Mouse (Mus musculus) limb, embryonic 12.5 days (tissue): Measurements from ENCODE around the gene Angptl2. TPM values are rescaled to one million over a fixed set of nuclear protein-coding genes. Genes with fewer than 3 reads are reported as not detected.

Source experiments
- ATAC-seq: fragments of 200-750 bp; cut with Nextera tagmentation; 2 replicates; pipeline ENCODE4 v1.8.0; 2017; ENCODE audit warnings: low read depth, moderate TSS enrichment; ENCODE audit not compliant: insufficient number of reproducible peaks, insufficient read depth, low FRiP score, low TSS enrichment
- H3K27ac ChIP-seq: fragments of 300-500 bp; sonication (generic); 2 replicates; pipeline ENCODE4 v1.5.1; 2016; ENCODE audit warnings: mild to moderate bottlenecking, moderate library complexity
- H3K27me3 ChIP-seq: fragments of 300-500 bp; sonication (generic); 2 replicates; pipeline ENCODE4 v1.6.1; 2016; ENCODE audit warnings: mild to moderate bottlenecking, moderate library complexity
- H3K36me3 ChIP-seq: fragments of 300-500 bp; sonication (generic); 2 replicates; pipeline ENCODE4 v1.6.1; 2016; ENCODE audit warnings: mild to moderate bottlenecking, moderate library complexity
- H3K4me1 ChIP-seq: fragments of 300-500 bp; sonication (generic); replicated peaks from 2 replicates; pipeline ENCODE4 v1.6.1; 2016
- H3K4me2 ChIP-seq: fragments of 300-500 bp; sonication (generic); 2 replicates; pipeline ENCODE4 v1.6.1; 2016; ENCODE audit warnings: mild to moderate bottlenecking, moderate library complexity
- H3K4me3 ChIP-seq: fragments of 300-500 bp; sonication (generic); replicated peaks from 2 replicates; pipeline ENCODE4 v1.5.1; 2016; ENCODE audit warnings: mild to moderate bottlenecking
- H3K9ac ChIP-seq: fragments of 300-500 bp; sonication (generic); replicated peaks from 2 replicates; pipeline ENCODE4 v1.6.1; 2016; ENCODE audit warnings: mild to moderate bottlenecking, moderate library complexity
- H3K9me3 ChIP-seq: fragments of 300-500 bp; sonication (generic); 2 replicates; pipeline ENCODE4 v1.6.1; 2016; ENCODE audit warnings: mild to moderate bottlenecking, moderate library complexity
- WGBS: fragments of 180-500 bp; shearing (Covaris S2); methylation state at CpG from one replicate; pipeline ENCODE4 v1.1.7; 2016; 5-methylcytosine and 5-hydroxymethylcytosine counted together
- polyA plus RNA-seq: library from polyadenylated mRNA; unstranded; fragments of >200 nt; fragmentation: Nextera tagmentation; extraction: Ambion mirVana; gene quantifications from 2 replicates; pipeline ENCODE4 v1.2.1, GENCODE M21; 2016

Gene Angptl2
- polyA plus RNA-seq, 1 experiment from 2014 or later = 54.7 TPM

DNA sequence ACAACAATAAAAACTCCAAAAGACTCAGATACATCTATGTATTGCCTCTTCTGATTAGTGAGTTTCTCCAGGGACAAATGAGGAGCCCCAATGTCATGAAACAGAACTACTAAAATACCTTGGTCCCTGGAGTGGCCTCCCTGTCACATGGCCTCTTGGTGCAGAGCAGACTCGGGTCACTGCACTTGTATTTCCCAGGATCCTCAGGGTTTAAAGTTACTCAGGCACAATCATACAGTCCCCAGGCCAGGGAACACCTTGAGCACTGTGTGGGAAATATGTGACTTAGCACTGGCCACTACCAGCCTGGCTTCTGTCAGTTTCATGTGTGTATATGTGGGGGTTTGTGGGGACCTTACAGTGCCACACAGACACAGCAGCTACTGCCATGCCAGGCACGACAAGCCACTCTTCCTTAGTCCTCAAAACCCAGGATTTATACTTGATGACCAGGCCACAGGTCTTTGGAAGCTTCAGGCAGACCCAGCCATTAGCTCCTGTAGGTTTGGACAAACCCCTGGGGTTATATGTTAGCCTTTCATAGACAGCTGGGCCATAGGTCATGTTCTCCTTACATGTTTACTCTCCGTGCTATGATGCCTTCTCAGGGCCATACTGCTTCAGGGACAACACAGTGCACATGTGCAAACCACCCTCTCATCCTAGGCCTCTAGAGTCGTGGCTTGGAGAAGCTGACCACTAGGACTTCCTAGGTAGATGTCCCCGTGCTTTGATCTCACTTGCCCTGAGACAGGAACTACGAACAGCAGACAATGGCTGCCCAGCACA, 17.1 kb downstream of the Angptl2 start:
- no peak overlapping the region for H3K9ac ChIP-seq
- peaks cover 88% of the 10 kb centered on the region for H3K36me3 ChIP-seq
- peaks cover 6% of the 10 kb centered on the region; the same call in 1 of the 2 replicates for H3K4me1 ChIP-seq
- H3K4me3 ChIP-seq = no peak overlapping the region
- no peaks in the 10 kb centered on the region for H3K9me3 ChIP-seq
- H3K4me2 ChIP-seq = no peak overlapping the region
- no peak for ATAC-seq
- no peak overlapping the region for H3K27ac ChIP-seq
- no peaks in the 10 kb centered on the region for H3K27me3 ChIP-seq
- 78% methylated on average over 6 of the region's 6 CpGs for WGBS

DNA sequence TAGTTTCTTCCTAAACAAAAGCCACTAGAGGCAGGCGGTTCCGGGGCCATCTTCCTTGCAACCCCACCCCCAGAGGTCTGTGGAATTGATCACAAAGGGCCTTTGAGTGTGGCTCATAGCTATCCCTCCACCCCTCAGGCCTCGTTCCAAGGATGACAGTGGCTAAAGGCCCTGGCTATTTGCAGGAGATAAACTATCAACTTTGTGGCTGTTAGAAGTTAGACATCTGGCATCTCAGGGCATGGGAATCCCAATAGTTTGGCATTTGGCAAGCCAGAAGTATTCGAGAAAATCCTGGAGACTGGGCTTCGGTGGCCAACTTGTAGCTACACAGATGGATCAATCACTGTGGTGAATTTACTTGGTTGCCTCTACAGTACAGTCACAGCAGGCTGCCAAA, 18.0 kb downstream of the Angptl2 start:
- Histone ChIP-seq H3K27me3 (no peaks in the 10 kb centered on the region), H3K27ac (no peak overlapping the region), H3K9me3 (no peaks in the 10 kb centered on the region), H3K9ac (no peak overlapping the region), H3K4me2 (no peak overlapping the region), H3K4me1 (peaks cover 6% of the 10 kb centered on the region; the same call in 1 of the 2 replicates), H3K4me3 (no peak overlapping the region), H3K36me3 (peaks cover 87% of the 10 kb centered on the region)
- ATAC-seq = no peak
- WGBS = 85% methylated on average over 5 of the region's 5 CpGs

DNA sequence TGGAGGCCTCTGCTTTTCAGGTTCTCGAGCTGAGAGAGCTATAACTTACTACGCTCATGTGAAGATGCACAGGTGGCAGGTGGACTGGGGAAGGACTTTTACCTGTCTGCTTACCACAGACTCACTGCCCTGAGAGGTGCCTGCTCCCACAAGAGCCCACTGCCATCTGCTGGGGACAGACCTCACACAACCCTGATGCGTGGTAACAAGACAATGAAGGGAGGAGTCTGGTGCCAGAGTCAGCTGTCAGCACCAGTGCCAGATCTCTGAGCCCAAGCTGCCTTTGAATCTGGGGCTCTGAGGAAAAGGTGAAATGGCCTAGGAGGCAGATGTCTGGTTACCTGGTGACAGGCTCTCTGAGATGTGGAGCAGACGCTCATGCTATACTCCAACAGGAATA, 19.0 kb downstream of the Angptl2 start:
- no peak overlapping the region for H3K4me3 ChIP-seq
- H3K9ac ChIP-seq = no peak overlapping the region
- H3K4me2 ChIP-seq = no peak overlapping the region
- no peak for ATAC-seq
- peaks cover 83% of the 10 kb centered on the region for H3K36me3 ChIP-seq
- H3K9me3 ChIP-seq = no peaks in the 10 kb centered on the region
- WGBS = 88% methylated on average over 4 of the region's 4 CpGs
- no peak overlapping the region for H3K27ac ChIP-seq
- H3K4me1 ChIP-seq = peaks cover 6% of the 10 kb centered on the region; the same call in 1 of the 2 replicates
- no peaks in the 10 kb centered on the region for H3K27me3 ChIP-seq

DNA sequence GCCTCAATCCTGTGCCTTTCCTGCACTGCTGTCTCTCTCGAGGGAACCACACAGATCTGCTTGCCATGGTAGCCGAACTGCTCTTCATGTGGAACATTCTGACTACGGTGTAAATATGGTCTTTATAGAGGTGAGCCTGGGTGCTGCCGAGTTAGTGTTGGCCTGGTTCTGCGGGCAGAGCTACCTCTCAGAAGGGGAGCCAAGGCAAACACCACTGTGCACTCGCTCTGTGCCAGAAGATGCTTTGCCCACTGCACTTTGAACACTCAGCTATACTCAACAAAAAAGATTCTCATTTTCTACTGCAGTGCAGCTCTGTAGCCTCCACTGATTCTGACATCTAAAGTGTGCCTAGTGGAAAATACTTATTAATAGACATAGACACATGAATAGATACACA, 21.7 kb downstream of the Angptl2 start:
- Histone ChIP-seq H3K9me3 (no peaks in the 10 kb centered on the region), H3K36me3 (peaks cover 76% of the 10 kb centered on the region), H3K4me2 (no peak overlapping the region), H3K9ac (no peak overlapping the region), H3K27ac (no peak overlapping the region), H3K27me3 (no peaks in the 10 kb centered on the region), H3K4me1 (peaks cover 3% of the 10 kb centered on the region; the same call in 1 of the 2 replicates), H3K4me3 (no peak overlapping the region)
- WGBS = 91% methylated on average over 6 of the region's 6 CpGs
- ATAC-seq = no peak

DNA sequence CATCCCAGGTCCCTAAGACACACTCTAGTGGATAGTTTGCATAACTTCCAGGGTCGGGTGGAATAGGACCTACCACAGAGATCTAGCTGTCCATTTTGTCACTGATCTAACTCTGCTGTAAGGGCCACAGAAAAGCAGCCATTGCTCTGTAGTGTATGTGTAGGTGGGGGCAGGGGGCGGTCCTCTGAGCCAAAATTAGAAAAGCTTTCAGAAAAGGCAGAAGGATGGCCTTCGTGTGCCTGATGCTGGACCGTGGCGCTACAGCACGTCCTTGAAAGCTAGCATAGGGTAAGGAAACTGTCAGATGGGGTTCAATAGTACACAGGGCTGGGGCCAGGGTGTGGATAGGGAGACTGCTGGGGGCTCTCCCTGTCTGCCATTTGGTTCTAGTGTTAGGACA, 29.0 kb downstream of the Angptl2 start:
- WGBS = 89% methylated on average over 6 of the region's 6 CpGs
- H3K27ac ChIP-seq = no peak overlapping the region
- peaks cover 81% of the 10 kb centered on the region for H3K36me3 ChIP-seq
- H3K9ac ChIP-seq = no peak overlapping the region
- no peak overlapping the region for H3K4me2 ChIP-seq
- no peaks in the 10 kb centered on the region for H3K9me3 ChIP-seq
- no peak overlapping the region for H3K4me3 ChIP-seq
- ATAC-seq = no peak
- H3K4me1 ChIP-seq = 0 out of 2 replicates have a peak, but pooled peaks cover 3% of the 10 kb centered on the region
- H3K27me3 ChIP-seq = no peaks in the 10 kb centered on the region

DNA sequence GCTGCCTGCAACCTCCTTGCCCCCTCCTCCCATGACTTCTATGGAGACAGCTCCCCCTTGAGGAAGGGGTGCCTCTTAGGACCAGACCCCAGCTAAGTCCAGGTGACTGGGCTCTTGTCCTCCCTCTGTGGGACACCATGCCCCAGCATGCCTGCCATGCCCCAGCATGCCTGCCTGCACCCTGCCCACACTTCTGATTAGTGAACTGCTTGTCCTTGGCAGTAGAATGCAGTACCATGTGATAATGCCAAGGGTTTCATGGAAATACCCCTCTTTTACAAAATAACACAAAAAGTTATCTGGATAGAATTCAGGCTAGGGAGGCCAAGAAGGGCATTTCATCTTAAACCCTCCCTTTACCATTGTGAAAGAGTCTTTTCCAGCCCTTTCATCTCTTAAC, 29.5 kb downstream of the Angptl2 start:
- Histone ChIP-seq H3K4me1 (peaks cover 7% of the 10 kb centered on the region; the same call in 1 of the 2 replicates), H3K36me3 (peaks cover 81% of the 10 kb centered on the region), H3K27me3 (no peaks in the 10 kb centered on the region), H3K9me3 (no peaks in the 10 kb centered on the region), H3K4me3 (no peak overlapping the region), H3K4me2 (no peak overlapping the region), H3K27ac (no peak overlapping the region), H3K9ac (no peak overlapping the region)
- ATAC-seq = no peak

DNA sequence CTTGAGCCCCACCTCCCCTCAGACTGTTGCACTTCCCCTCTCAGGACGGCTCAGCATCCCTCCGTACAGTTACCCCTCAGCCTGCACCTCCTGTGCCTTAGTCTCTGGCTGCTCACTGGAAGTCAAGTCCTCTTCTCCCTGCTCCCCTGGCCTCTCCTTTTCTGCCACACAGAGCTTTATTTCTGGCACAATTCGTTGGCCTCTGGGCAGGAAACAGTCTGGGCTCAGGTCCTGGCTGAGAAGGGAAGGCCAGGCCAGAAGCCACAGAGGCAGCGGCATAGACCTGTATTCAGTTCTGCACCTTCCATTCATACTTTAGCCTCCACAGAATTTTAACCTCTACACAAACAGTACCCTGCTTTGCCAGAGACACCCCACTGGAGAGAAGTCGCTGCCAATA, 31.0 kb downstream of the Angptl2 start:
- 82% methylated on average over 5 of the region's 5 CpGs for WGBS
- Histone ChIP-seq H3K9me3 (no peaks in the 10 kb centered on the region), H3K4me2 (no peak overlapping the region), H3K9ac (no peak overlapping the region), H3K27me3 (no peaks in the 10 kb centered on the region), H3K4me3 (no peak overlapping the region), H3K36me3 (peaks cover 73% of the 10 kb centered on the region), H3K4me1 (peaks cover 13% of the 10 kb centered on the region; the same call in 1 of the 2 replicates), H3K27ac (no peak overlapping the region)
- no peak for ATAC-seq

DNA sequence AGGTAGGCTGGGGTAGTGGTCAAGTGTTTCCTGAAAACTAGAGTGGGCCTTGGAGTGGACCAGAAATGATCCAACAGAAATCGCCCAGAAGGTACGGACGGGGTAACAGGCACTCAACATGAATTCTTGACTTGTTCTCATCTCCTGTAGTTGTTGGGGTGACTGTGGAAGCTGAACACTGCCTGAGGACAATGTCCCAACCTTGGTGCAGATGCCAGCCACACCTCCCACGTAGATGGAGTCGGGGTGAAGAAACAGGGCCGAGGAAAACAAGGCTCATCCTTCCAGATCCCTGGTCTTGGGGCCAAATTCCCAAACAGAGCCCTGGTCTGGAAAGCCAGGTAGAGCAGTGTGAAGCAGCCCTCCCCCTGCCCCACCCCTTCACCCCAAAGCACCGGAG, 32.7 kb downstream of the Angptl2 start:
- peaks cover 16% of the 10 kb centered on the region for H3K4me1 ChIP-seq
- H3K27me3 ChIP-seq = no peaks in the 10 kb centered on the region
- no peak for ATAC-seq
- no peaks in the 10 kb centered on the region for H3K9me3 ChIP-seq
- WGBS = 89% methylated on average over 7 of the region's 7 CpGs
- no peak overlapping the region for H3K4me3 ChIP-seq
- H3K9ac ChIP-seq = no peak overlapping the region
- H3K4me2 ChIP-seq = no peak overlapping the region
- no peak overlapping the region for H3K27ac ChIP-seq
- H3K36me3 ChIP-seq = peaks cover 56% of the 10 kb centered on the region

DNA sequence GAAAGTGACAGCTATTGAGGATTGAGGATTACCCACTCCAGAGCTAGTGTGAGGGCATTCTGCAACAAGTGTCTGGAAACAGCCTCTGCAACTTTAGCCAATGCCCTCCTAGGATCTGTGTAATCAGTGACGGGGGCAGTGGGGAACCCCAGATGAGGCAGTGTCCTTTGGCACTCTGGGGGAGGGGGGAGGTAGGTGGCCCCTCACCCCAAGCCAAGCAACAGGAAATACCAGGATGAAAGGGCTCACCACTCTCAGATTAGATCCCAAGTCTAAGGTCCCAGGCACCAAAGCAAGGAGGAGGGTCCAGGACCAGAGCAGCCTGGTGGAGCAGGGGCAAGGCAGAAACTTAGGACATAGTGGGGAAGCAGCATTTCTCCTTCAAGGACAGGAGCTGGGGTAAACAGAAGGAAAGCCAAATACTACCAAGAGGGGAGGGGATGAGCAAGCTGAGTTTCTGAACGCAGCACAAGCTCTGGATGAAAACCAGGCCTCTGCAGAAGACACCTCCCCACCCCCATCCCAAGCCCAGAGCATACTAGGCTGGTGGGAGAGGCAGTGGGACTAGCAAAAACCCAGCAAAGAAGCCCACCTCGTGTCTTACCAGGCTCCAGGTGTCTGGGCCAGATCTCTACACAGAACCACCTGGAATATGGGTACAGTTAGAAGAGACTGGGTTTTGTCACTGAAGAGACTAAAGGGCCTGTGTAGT, 34.2 kb downstream of the Angptl2 start:
- Histone ChIP-seq H3K36me3 (peaks cover 40% of the 10 kb centered on the region), H3K9me3 (no peaks in the 10 kb centered on the region), H3K4me1 (peaks cover 25% of the 10 kb centered on the region), H3K27me3 (no peaks in the 10 kb centered on the region), H3K4me3 (no peak overlapping the region), H3K27ac (no peak overlapping the region), H3K4me2 (no peak overlapping the region), H3K9ac (no peak overlapping the region)
- no peak for ATAC-seq
- WGBS = 36% methylated on average over 3 of the region's 3 CpGs

DNA sequence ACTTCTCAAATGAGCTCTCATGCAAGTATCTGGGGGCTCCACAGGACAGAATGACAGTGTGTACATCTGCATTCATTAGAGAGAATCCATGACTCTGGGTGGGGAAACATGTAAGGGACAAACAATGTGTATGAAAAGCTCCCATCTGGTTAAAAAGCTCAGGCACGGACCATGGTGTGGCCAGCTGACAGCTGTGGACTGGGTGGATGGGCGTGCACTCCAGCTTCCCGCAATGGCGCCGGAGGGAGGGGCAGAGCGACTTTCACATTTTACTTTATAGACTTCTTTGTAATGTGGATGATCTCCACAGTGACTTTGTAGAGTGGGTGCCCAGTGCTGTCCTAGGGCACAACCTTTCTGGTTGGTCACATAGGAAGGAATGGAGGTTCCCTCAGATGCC, 36.9 kb downstream of the Angptl2 start:
- Histone ChIP-seq H3K4me2 (no peak overlapping the region), H3K36me3 (peaks cover 14% of the 10 kb centered on the region), H3K27ac (no peak overlapping the region), H3K9ac (no peak overlapping the region), H3K4me3 (no peak overlapping the region), H3K27me3 (no peaks in the 10 kb centered on the region), H3K4me1 (peaks cover 25% of the 10 kb centered on the region), H3K9me3 (no peaks in the 10 kb centered on the region)
- 83% methylated on average over 6 of the region's 6 CpGs for WGBS
- ATAC-seq = no peak

DNA sequence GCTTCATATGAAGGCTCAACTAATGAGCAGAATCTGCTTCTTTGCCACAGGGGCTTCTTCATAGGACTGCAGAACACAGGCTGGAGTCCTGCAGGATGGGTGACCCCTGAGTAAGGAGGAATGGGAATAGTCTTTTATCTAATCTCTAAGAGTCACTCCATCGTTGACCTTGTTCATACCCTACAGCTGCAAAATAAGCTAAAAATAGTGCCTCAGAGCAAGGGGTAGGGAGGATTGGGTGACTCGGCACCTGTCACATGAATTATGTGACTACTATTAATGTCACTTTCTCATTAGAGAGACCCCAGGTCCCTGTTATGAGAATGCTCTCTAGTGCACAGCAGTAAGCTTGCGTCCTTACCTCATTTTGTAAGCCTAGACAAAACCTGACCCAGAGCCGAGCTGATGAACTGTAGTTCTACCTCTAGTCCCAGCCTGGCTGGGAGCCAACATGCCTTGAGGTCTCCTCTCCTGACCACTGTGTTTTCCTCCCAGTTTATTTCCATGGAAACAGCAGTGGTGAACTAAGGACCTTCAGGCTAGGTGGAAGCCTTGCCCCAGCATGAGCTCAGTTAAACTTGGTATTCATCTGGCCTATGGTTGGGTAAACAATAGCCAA, 37.8 kb downstream of the Angptl2 start:
- 54% methylated on average over 4 of the region's 4 CpGs for WGBS
- Histone ChIP-seq H3K27ac (no peak overlapping the region), H3K4me1 (peaks cover 25% of the 10 kb centered on the region), H3K9ac (no peak overlapping the region), H3K27me3 (no peaks in the 10 kb centered on the region), H3K36me3 (peaks cover 7% of the 10 kb centered on the region; the same call in 1 of the 2 replicates), H3K4me3 (no peak overlapping the region), H3K9me3 (no peaks in the 10 kb centered on the region), H3K4me2 (no peak overlapping the region)
- ATAC-seq = peak; percentile 52; the same call in 1 of the 2 replicates
